Mouse (Mus musculus) kidney, adult 2 months (tissue): ENCODE measurements around the gene Tmprss13.

Source experiments
- CTCF ChIP-seq: fragments of 200-500 bp; conservative IDR thresholded peaks from 2 replicates; pipeline ENCODE4 v1.5.1; 2011; ENCODE audit warnings: low read depth, mild to moderate bottlenecking, control low read depth, low read length, moderate library complexity, mixed read lengths; ENCODE audit not compliant: insufficient read depth, insufficient read length
- POLR2A ChIP-seq: fragments of 200-500 bp; IDR thresholded peaks from one replicate; pipeline ENCODE4 v1.6.1; 2011; ENCODE audit warnings: low read depth, low read length, control low read depth

- no peak for TF ChIP-seq CTCF
- no peak for TF ChIP-seq POLR2A
Observed at GRCm38 (mm10) chr9:45380411-45381251, 61.7 kb downstream of the Tmprss13 start.
